9 mouse cellular contexts compared by ENCODE assay signal in the genomic region with DNA sequence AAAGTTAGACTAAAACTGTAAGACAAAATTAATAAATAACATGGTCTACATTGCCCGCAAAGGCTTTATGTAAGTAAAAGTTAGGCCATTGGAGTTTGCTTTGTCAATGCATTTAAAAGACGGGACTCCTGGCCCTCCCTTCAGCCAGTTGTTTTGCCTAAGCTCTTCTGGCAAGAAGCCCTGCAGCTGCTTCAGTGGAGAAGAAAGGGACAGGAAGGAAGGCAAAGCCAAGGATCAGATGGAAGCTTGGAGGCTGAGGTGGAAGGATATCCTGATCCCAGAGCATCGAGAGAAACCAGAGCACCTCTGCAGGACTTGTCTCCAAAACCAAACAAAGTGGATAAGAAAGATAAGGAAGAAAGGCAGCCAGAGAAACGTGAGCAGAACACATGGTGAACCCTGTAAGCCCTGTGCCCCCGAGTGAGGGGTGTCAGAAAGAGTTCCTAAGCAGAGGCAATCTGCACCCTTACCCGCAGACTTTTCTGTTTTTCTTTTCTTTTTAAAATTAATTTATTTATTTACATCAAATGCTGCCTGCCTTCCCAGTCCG.
A peak's percentile ranks its signal among the peaks of the same experiment; 100 is the strongest.
DNase-seq lines count a peak whose midpoint lies in the region; ATAC-seq and TF ChIP-seq lines count a peak whose summit lies in the region.
"Had no signal": no experiment of that assay in that cellular context is flagged by ENCODE, and none has a peak within 500 bp of the region (broad histone marks: within the 10 kb centered on the region; RNA-seq: fewer than 3 reads in every experiment).

No protein-coding gene starts in this region.

- no peak for TF ChIP-seq CTCF in liver, adult 2 months (IDR thresholded peaks at IDR 0.05; ENCODE audit: low read depth, low read length)

- no peaks in the 10 kb centered on the region for H3K9me3 ChIP-seq in liver, embryonic 12.5 days (replicated peaks)
- H3K9me3 ChIP-seq in heart, embryonic 13.5 days = no peaks in the 10 kb centered on the region
- H3K9me3 ChIP-seq: limb, embryonic 12.5 days had no signal

- no peak overlapping the region for H3K9ac ChIP-seq in liver, adult 2 months (ENCODE audit: low read depth, low read length)
- no peak overlapping the region for H3K9ac ChIP-seq in liver, embryonic 12.5 days
- H3K9ac ChIP-seq in heart, embryonic 13.5 days = no peak overlapping the region; the same call in 1 of the 2 replicates
- H3K9ac ChIP-seq: hindbrain, embryonic 14.5 days; limb, embryonic 12.5 days had no signal

- TF ChIP-seq POLR2A in liver, adult 2 months (IDR thresholded peaks at IDR 0.05; ENCODE audit: extremely low read depth, insufficient read depth, low read length) = no peak
- no peak for TF ChIP-seq POLR2A in myocyte (IDR thresholded peaks at IDR 0.05; ENCODE audit: insufficient read length, low read depth)

- H3K4me3 ChIP-seq in liver, adult 2 months (ENCODE audit: insufficient read depth, low read depth, low read length) = no peak overlapping the region
- no peak overlapping the region for H3K4me3 ChIP-seq in liver, embryonic 12.5 days
- H3K4me3 ChIP-seq in heart, embryonic 13.5 days = no peak overlapping the region
- no peak overlapping the region for H3K4me3 ChIP-seq in myocyte
- H3K4me3 ChIP-seq: limb, embryonic 12.5 days had no signal

- H3K4me2 ChIP-seq in liver, embryonic 12.5 days = no peak overlapping the region
- no peak overlapping the region; the same call in 1 of the 2 replicates for H3K4me2 ChIP-seq in heart, embryonic 13.5 days
- peak overlapping the region; percentile 75 for H3K4me2 ChIP-seq in myocyte (ENCODE audit: low read depth)
- H3K4me2 ChIP-seq: hindbrain, embryonic 14.5 days; limb, embryonic 12.5 days had no signal

- WGBS in liver, adult 2 months = 26% methylated on average over 7 of the region's 7 CpGs
- WGBS in liver, embryonic 12.5 days (ENCODE audit: insufficient replicate concordance) = 34% methylated on average over 7 of the region's 7 CpGs
- WGBS in heart, embryonic 13.5 days = 29% methylated on average over 7 of the region's 7 CpGs

- H3K27ac ChIP-seq in liver, adult 2 months (replicated peaks; ENCODE audit: insufficient read depth, low read depth, low read length) = no peak overlapping the region
- H3K27ac ChIP-seq in liver, embryonic 12.5 days = no peak overlapping the region
- peak overlapping the region; percentile 55 for H3K27ac ChIP-seq in heart, embryonic 13.5 days (replicated peaks)
- H3K27ac ChIP-seq: hindbrain, embryonic 14.5 days; limb, embryonic 12.5 days had no signal

- no peak for ATAC-seq in liver, embryonic 12.5 days
- no peak; the same call in 1 of the 2 replicates for ATAC-seq in heart, embryonic 13.5 days (ENCODE audit: extremely low read depth, insufficient number of reproducible peaks, low FRiP score, low TSS enrichment)
- no peak for ATAC-seq in megakaryocyte, adult 5-6 weeks (ENCODE audit: poor library complexity, severe bottlenecking)
- no peak for ATAC-seq in activated CD4-positive, CD25-positive, alpha-beta regulatory T cell, adult 4 months

- no peaks in the 10 kb centered on the region for H3K36me3 ChIP-seq in liver, adult 2 months (ENCODE audit: control insufficient read depth, insufficient read depth, low read length)
- no peaks in the 10 kb centered on the region for H3K36me3 ChIP-seq in liver, embryonic 12.5 days
- peaks cover 7% of the 10 kb centered on the region for H3K36me3 ChIP-seq in heart, embryonic 13.5 days
- H3K36me3 ChIP-seq in myocyte (ENCODE audit: control insufficient read depth, insufficient read depth) = peaks cover 5% of the 10 kb centered on the region

- H3K4me1 ChIP-seq in liver, adult 2 months (ENCODE audit: control insufficient read depth, insufficient read depth, low read length) = peaks cover 6% of the 10 kb centered on the region; the same call in 1 of the 2 replicates
- peaks cover 51% of the 10 kb centered on the region for H3K4me1 ChIP-seq in liver, embryonic 12.5 days
- H3K4me1 ChIP-seq in heart, embryonic 13.5 days = peaks cover 74% of the 10 kb centered on the region
- H3K4me1 ChIP-seq: limb, embryonic 12.5 days had no signal

- H3ac ChIP-seq in myocyte (ENCODE audit: control insufficient read depth, insufficient read length) = no peak overlapping the region

- H3K79me2 ChIP-seq in liver, adult 2 months (ENCODE audit: control insufficient read depth, insufficient read depth, low read length) = 0 out of 2 replicates have a peak, but pooled peaks cover 3% of the 10 kb centered on the region
- H3K79me2 ChIP-seq in myocyte (ENCODE audit: control insufficient read depth, insufficient read depth) = peaks cover 76% of the 10 kb centered on the region

- H3K27me3 ChIP-seq in liver, adult 2 months (ENCODE audit: control insufficient read depth, insufficient read depth, low read length) = no peaks in the 10 kb centered on the region
- no peaks in the 10 kb centered on the region for H3K27me3 ChIP-seq in liver, embryonic 12.5 days (replicated peaks)
- no peaks in the 10 kb centered on the region for H3K27me3 ChIP-seq in heart, embryonic 13.5 days (replicated peaks)
- H3K27me3 ChIP-seq in myocyte (ENCODE audit: control insufficient read depth, insufficient read depth, insufficient read length) = no peaks in the 10 kb centered on the region
- H3K27me3 ChIP-seq: limb, embryonic 12.5 days had no signal

- DNase-seq in liver, adult 2 months (ENCODE audit: extremely low read depth, low read depth, low spot score) = peak; percentile 7
- DNase-seq in gastrocnemius, adult 18-20 months (ENCODE audit: low spot score) = peak; percentile 21

TF ChIP-seq in myocyte, 11 proteins besides CTCF, POLR2A, EP300 and RAD21:
- TF ChIP-seq MYOD1 (IDR thresholded peaks at IDR 0.05; ENCODE audit: control insufficient read depth in 1 of 3, insufficient read length in 2 of 3, low read depth in 2 of 3) = peak; percentile 47 to 82 (median 80)
- peak; percentile 49 for TF ChIP-seq TCF12 (IDR thresholded peaks at IDR 0.05; ENCODE audit: insufficient read depth, poor library complexity, severe bottlenecking)
- no peak for TF ChIP-seq POLR2AphosphoS2 (IDR thresholded peaks at IDR 0.05; ENCODE audit: insufficient read length, low read depth)
- peak in 2 of 3 experiments; percentile 70 to 71 for TF ChIP-seq MYOG (IDR thresholded peaks at IDR 0.05; ENCODE audit: control insufficient read depth in 1 of 3, insufficient read depth in 1 of 3, insufficient read length in 2 of 3, low read depth in 2 of 3)
TF ChIP-seq in myocyte: peak in this region for 3.
